Mouse (Mus musculus) heart, postnatal 0 days (tissue): ENCODE results near the gene Tmem198. TPM values are rescaled to one million over a fixed set of nuclear protein-coding genes. Genes with fewer than 3 reads are reported as not detected.

Source experiments
- ATAC-seq: fragments of 200-750 bp; cut with Nextera tagmentation; 2 replicates; pipeline ENCODE4 v1.8.0; 2017; ENCODE audit warnings: low read depth, moderate number of reproducible peaks, moderate library complexity; ENCODE audit not compliant: insufficient read depth
- DNase-seq: peaks from one replicate; pipeline ENCODE4 v3.0.0-alpha.2; 2016; ENCODE audit warnings: low spot score
- H3K27ac ChIP-seq: fragments of 300-500 bp; sonication (generic); 2 replicates; pipeline ENCODE4 v1.5.1; 2014; ENCODE audit warnings: low read depth, mild to moderate bottlenecking
- H3K27me3 ChIP-seq: fragments of 300-500 bp; sonication (generic); 2 replicates; pipeline ENCODE4 v1.6.1; 2014; ENCODE audit warnings: low read length, mixed read lengths; ENCODE audit not compliant: control insufficient read depth, insufficient read depth
- H3K36me3 ChIP-seq: fragments of 300-500 bp; sonication (generic); replicated peaks from 2 replicates; pipeline ENCODE4 v1.6.1; 2014; ENCODE audit warnings: low read length, mixed read lengths; ENCODE audit not compliant: control insufficient read depth, insufficient read depth
- H3K4me1 ChIP-seq: fragments of 300-500 bp; sonication (generic); 2 replicates; pipeline ENCODE4 v1.6.1; 2014; ENCODE audit warnings: antibody characterized with exemption; ENCODE audit not compliant: control insufficient read depth, insufficient read depth
- H3K4me2 ChIP-seq: fragments of 300-500 bp; sonication (generic); 2 replicates; pipeline ENCODE4 v1.6.1; 2014; ENCODE audit warnings: low read depth, mild to moderate bottlenecking, low read length, moderate library complexity
- H3K4me3 ChIP-seq: fragments of 300-500 bp; sonication (generic); 2 replicates; pipeline ENCODE4 v1.5.1; 2014; ENCODE audit warnings: low read depth, low read length
- H3K9ac ChIP-seq: fragments of 300-500 bp; sonication (generic); replicated peaks from 2 replicates; pipeline ENCODE4 v1.6.1; 2014; ENCODE audit warnings: low read depth, low read length, mixed read lengths
- H3K9me3 ChIP-seq: fragments of 300-500 bp; sonication (generic); replicated peaks from 2 replicates; pipeline ENCODE4 v1.6.1; 2016; ENCODE audit warnings: low read length; ENCODE audit not compliant: control insufficient read depth
- CTCF ChIP-seq: IDR thresholded peaks from 2 replicates; pipeline ENCODE4 v1.5.1; 2016; ENCODE audit warnings: antibody characterized with exemption, control low read depth, low read depth
- EP300 ChIP-seq: IDR thresholded peaks from 2 replicates; pipeline ENCODE4 v1.6.1; 2016; ENCODE audit warnings: antibody characterized with exemption, low read depth
- WGBS: fragments of 180-500 bp; shearing (Covaris S2); extraction: QIAGEN DNeasy Blood & Tissue Kit; methylation state at CpG from one replicate; pipeline ENCODE4 v1.1.7; 2014; 5-methylcytosine and 5-hydroxymethylcytosine counted together
- polyA plus RNA-seq: library from polyadenylated mRNA; unstranded; fragments of >200 nt; fragmentation: Nextera tagmentation; extraction: Ambion mirVana; gene quantifications from 2 replicates; pipeline ENCODE4 v1.2.1, GENCODE M21; 2015
- total RNA-seq: library from RNA; depleted of rRNA; stranded (reverse); fragments of >200 nt; gene quantifications from 2 replicates; pipeline ENCODE4 v1.2.3, GENCODE M21; 2014; ENCODE audit warnings: low replicate concordance

Gene Tmem198
- total and polyA plus RNA-seq, 2 experiments from 2014 or later = 0.61 TPM; not detected in 1

DNA sequence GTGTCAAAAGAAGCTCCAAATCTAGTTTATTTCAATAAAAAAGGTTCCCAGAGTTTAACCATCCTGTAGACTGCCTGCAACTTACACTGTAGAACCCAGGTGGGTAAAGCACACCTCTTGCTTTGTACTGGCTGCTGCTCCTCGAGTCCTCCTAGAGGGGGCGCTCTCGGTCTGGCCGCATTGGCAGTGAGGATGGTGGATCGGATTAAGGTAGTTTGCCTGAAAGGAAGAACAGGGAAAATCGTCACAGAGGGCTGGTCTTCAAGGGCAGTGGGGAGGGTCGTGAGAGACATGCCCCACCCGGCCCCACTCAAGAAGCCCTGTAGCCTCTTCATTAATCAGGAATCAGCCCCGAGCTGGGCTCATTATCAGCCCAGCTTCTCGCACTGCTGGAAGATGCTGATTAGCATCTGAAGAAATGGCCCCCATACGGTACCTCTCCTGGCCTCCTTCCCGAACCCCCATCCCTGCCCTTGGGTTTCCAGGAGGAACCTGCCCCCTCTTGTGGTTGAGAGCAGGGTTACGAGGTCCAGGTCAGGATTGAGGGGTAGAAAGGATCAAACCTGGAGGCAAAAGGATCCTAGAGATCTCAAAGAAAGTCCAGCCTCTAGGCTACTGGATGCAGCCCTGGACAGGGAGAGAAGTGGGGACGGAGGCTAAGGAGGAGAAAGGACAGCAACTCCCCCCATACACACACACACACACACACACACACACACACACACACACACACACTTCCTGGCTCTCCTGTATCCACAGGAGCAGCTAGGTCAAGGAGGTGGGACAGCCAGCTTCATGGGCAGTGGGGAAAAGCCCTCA lies 22.4 kb upstream of the Tmem198 start:
- ATAC-seq = no peak
- no peak overlapping the region for H3K4me2 ChIP-seq

DNA sequence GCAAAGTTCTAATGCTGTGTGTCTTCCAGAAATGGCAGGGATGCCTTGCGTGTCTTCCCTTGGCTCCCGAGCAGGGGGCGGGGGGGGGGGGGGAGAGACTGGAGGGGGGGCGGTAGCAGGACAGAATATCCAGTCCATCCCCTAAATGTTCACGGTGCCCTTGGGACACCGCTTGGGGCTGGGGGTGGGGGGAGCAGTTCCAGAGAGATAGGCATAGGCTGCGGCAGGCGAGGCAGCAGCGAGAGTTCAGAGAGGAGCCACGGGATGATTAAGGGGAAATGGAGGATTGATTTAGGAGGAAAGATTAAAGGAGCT lies 21.7 kb upstream of the Tmem198 start:
- peaks cover 42% of the 10 kb centered on the region for H3K27me3 ChIP-seq
- H3K4me3 ChIP-seq = no peak overlapping the region
- no peaks in the 10 kb centered on the region for H3K9me3 ChIP-seq
- H3K9ac ChIP-seq = no peak overlapping the region
- peak overlapping the region; percentile 57 for H3K4me2 ChIP-seq
- no peak overlapping the region for H3K27ac ChIP-seq
- 3% methylated on average over 9 of the region's 10 CpGs for WGBS
- H3K36me3 ChIP-seq = no peaks in the 10 kb centered on the region
- TF ChIP-seq EP300 = no peak
- no peak for ATAC-seq
- peaks cover 6% of the 10 kb centered on the region for H3K4me1 ChIP-seq
- DNase-seq = no peak

More for the DNA sequence above, 22.4 kb upstream of the Tmem198 start:
- no peak overlapping the region for H3K4me3 ChIP-seq
- WGBS = 18% methylated on average over 14 of the region's 14 CpGs
- H3K36me3 ChIP-seq = no peaks in the 10 kb centered on the region
- no peaks in the 10 kb centered on the region for H3K9me3 ChIP-seq
- peaks cover 49% of the 10 kb centered on the region for H3K27me3 ChIP-seq
- no peak overlapping the region for H3K9ac ChIP-seq
- H3K27ac ChIP-seq = no peak overlapping the region
- peaks cover 6% of the 10 kb centered on the region for H3K4me1 ChIP-seq
- TF ChIP-seq CTCF (peak; percentile 33), EP300 (no peak)
- no peak for DNase-seq

DNA sequence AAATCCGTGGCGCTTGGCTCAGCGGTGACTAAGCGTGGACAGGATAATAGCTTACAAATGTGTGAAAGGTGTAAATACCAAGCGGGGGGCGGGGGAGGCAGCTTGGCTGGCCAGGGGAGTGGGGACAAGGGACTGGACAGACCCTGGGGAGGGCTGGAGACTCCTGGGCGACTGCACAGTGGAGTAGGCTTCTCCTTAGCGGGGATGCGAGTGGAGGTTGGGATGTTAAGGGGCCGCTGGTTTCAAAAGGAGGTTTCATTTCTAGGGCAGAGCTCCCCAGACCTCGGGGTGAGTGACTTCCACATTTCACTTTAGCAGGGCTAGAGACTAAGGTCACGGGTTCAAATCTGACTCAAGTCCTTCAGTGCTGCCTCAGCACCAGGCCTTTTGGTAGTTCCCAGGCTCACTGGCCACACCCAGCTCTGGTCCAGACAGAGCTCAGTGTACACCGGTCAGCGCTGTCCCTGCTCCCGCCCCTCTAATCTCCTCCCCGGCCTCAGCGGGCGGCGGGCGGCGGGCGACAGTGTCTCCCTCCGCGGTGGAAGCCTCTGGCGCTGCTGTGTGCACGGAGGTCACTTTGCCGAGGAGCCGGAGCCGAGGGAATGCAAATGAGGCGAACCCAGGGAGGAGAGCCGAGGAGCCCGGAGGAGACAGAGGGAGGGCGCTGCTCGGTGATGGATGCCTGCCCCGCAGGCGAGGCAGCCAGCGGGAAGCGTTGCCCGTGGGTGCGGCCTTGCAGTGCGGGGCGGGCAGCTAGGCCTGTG lies 21.1 kb upstream of the Tmem198 start:
- Histone ChIP-seq H3K4me2 (peak overlapping the region; percentile 57), H3K27ac (peak overlapping the region; percentile 5; the same call in 1 of the 2 replicates), H3K9ac (no peak overlapping the region; the same call in 1 of the 2 replicates), H3K27me3 (peaks cover 36% of the 10 kb centered on the region), H3K36me3 (no peaks in the 10 kb centered on the region), H3K4me1 (peaks cover 6% of the 10 kb centered on the region), H3K9me3 (no peaks in the 10 kb centered on the region), H3K4me3 (peak overlapping the region; percentile 32)
- TF ChIP-seq CTCF (no peak), EP300 (no peak)
- DNase-seq (no peak), ATAC-seq (peak; percentile 59)
- WGBS = 2% methylated on average over 42 of the region's 42 CpGs

- WGBS = 10% methylated on average over 23 of the region's 23 CpGs
- H3K36me3 ChIP-seq = no peaks in the 10 kb centered on the region
- peaks cover 6% of the 10 kb centered on the region for H3K4me1 ChIP-seq
- peak overlapping the region; percentile 32 for H3K4me3 ChIP-seq
- peaks cover 36% of the 10 kb centered on the region for H3K27me3 ChIP-seq
- H3K4me2 ChIP-seq = peak overlapping the region; percentile 57
- ATAC-seq (peak; percentile 4; the same call in 1 of the 2 replicates), DNase-seq (no peak)
- TF ChIP-seq CTCF (no peak), EP300 (no peak)
- no peaks in the 10 kb centered on the region for H3K9me3 ChIP-seq
- peak overlapping the region; percentile 20; the same call in 1 of the 2 replicates for H3K27ac ChIP-seq
- no peak overlapping the region for H3K9ac ChIP-seq
Observed at GRCm38 (mm10) chr1:75458789-75459684, 20.3 kb upstream of the Tmem198 start.

GRCm38 (mm10) chr1:75460297-75460696 lies 19.0 kb upstream of the Tmem198 start:
- Histone ChIP-seq H3K27me3 (peaks cover 38% of the 10 kb centered on the region), H3K9ac (no peak overlapping the region), H3K4me3 (no peak overlapping the region), H3K9me3 (no peaks in the 10 kb centered on the region), H3K36me3 (no peaks in the 10 kb centered on the region), H3K27ac (no peak overlapping the region), H3K4me1 (peaks cover 6% of the 10 kb centered on the region), H3K4me2 (no peak overlapping the region)
- TF ChIP-seq EP300 (no peak), CTCF (no peak)
- DNase-seq (no peak), ATAC-seq (no peak)
- 33% methylated on average over 7 of the region's 7 CpGs for WGBS
